Mouse (Mus musculus): Measurements from ENCODE around the gene Tmem150a. TPM values are rescaled to one million over a fixed set of nuclear protein-coding genes. Genes with fewer than 3 reads are reported as not detected.
A peak's percentile ranks its signal among the peaks of the same experiment; 100 is the strongest.

Gene Tmem150a
- polyA plus RNA-seq, 1 experiment from 2014 or later: 12.9 TPM

DNA sequence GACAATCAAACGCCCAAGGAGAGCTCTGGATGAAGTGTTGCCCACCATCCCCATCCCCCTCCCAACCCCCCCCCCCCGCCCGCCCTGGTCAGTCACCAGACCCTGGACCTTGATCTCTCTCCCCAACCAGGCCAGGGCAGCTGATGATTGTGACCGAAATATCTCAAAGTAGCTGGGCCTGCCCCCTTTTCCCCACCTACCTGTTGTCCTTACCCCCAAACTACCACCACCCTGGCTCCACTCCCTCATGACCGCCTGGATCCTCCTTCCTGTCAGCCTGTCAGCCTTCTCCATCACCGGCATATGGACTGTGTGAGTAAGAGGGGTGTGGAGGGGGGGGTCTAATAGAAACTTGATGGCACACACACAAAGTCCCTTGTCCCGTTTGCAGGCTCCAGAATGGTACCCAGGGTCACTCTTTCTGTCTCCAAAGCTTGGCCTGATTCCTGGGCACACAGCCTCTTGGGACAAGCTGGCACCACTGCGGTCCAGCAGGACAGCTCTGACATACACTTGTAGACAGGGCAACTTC is 820 bp downstream of the Tmem150a start:
- ATAC-seq (ENCODE audit: low FRiP score, low read depth): 0 out of 2 replicates have a peak, but pooled peaks have one; percentile 27
- Histone ChIP-seq H3K27ac (no peak overlapping the region), H3K4me2 (replicated peaks) (peak overlapping the region; percentile 93), H3K9ac (peak overlapping the region; percentile 67), H3K27me3 (replicated peaks) (no peaks in the 10 kb centered on the region), H3K4me3 (peak overlapping the region; percentile 59), H3K4me1 (peaks cover 23% of the 10 kb centered on the region), H3K36me3 (peaks cover 33% of the 10 kb centered on the region), H3K9me3 (no peaks in the 10 kb centered on the region)
- WGBS: 48% methylated on average over 6 of the region's 8 CpGs

DNA sequence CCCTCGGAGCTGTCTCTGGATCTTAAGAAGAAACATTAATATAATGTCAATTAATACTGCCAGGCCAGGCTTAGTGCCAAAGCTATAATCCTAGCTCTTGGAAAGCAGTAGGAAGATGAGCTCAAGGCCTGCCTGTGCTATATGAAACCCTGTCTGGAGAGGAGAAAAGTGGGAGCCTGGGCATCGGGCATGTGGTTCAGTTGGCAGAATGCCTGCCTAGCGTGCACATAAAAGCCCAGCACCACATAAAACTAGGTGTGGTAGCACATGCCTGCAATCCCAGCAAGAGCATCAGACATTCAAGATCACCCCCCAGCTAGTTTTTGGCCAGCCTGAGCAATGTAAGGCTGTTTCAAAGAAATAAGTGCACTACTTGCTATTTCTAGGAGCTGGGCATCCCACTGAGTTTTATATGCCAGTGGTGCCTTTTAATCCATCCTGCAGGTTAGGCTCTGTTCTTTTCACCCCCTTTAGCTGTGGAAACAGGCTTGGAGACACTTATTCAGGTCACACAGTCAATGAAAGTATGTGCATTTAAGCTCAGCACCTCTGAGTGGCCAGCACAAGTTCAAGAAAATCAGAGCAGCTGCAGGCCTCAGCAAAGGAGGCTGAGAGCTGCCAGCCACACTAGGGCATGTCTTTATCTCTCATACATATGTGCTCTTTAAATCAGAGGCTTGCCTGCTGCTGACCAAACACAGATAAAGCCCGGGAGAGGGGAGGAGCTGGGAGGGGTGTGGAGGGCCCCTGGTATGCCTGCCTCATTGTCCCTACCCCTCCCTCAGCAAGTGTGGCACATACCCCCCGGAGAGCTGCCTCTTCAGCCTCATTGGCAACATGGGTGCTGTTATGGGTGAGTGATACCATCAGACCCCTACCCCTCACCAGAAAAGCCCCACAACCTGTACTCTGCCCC is 2.2 kb downstream of the Tmem150a start:
- Histone ChIP-seq H3K27ac (no peak overlapping the region), H3K9ac (no peak overlapping the region), H3K36me3 (peaks cover 33% of the 10 kb centered on the region), H3K4me1 (peaks cover 31% of the 10 kb centered on the region), H3K27me3 (replicated peaks) (no peaks in the 10 kb centered on the region), H3K9me3 (no peaks in the 10 kb centered on the region), H3K4me2 (replicated peaks) (no peak overlapping the region), H3K4me3 (no peak overlapping the region)
- 88% methylated on average over 5 of the region's 5 CpGs for WGBS
- no peak for ATAC-seq (ENCODE audit: low FRiP score, low read depth)

- 92% methylated on average over 10 of the region's 10 CpGs for WGBS
- Histone ChIP-seq H3K36me3 (peaks cover 33% of the 10 kb centered on the region), H3K4me3 (no peak overlapping the region), H3K9me3 (no peaks in the 10 kb centered on the region), H3K4me1 (peaks cover 31% of the 10 kb centered on the region), H3K4me2 (replicated peaks) (no peak overlapping the region), H3K27me3 (replicated peaks) (no peaks in the 10 kb centered on the region), H3K9ac (no peak overlapping the region), H3K27ac (no peak overlapping the region)
- ATAC-seq (ENCODE audit: low FRiP score, low read depth): no peak
These were observed 3.0 kb downstream of the Tmem150a start for GRCm38 (mm10) chr6:72358086-72358764.

GRCm38 (mm10) chr6:72359343-72359742 is 4.1 kb downstream of the Tmem150a start:
- H3K4me1 ChIP-seq: peaks cover 31% of the 10 kb centered on the region
- no peak for ATAC-seq (ENCODE audit: low FRiP score, low read depth)
- WGBS: 81% methylated on average over 2 of the region's 2 CpGs

GRCm38 (mm10) chr6:72359891-72360598 is 4.8 kb downstream of the Tmem150a start:
- no peaks in the 10 kb centered on the region for H3K9me3 ChIP-seq
- ATAC-seq (ENCODE audit: low FRiP score, low read depth): no peak
- no peak overlapping the region for H3K4me3 ChIP-seq
- H3K4me1 ChIP-seq: peaks cover 26% of the 10 kb centered on the region
- peaks cover 33% of the 10 kb centered on the region for H3K36me3 ChIP-seq
- H3K4me2 ChIP-seq (replicated peaks): no peak overlapping the region; the same call in 1 of the 2 replicates
- no peaks in the 10 kb centered on the region for H3K27me3 ChIP-seq (replicated peaks)
- H3K27ac ChIP-seq: no peak overlapping the region
- H3K9ac ChIP-seq: no peak overlapping the region
- 85% methylated on average over 11 of the region's 11 CpGs for WGBS

More at GRCm38 (mm10) chr6:72359343-72359742, 4.1 kb downstream of the Tmem150a start:
- peaks cover 33% of the 10 kb centered on the region for H3K36me3 ChIP-seq
- no peak overlapping the region for H3K4me3 ChIP-seq
- no peaks in the 10 kb centered on the region for H3K9me3 ChIP-seq
- no peak overlapping the region for H3K27ac ChIP-seq
- no peaks in the 10 kb centered on the region for H3K27me3 ChIP-seq (replicated peaks)
- no peak overlapping the region for H3K9ac ChIP-seq
- no peak overlapping the region for H3K4me2 ChIP-seq (replicated peaks)

- Histone ChIP-seq H3K4me2 (replicated peaks) (no peak overlapping the region; the same call in 1 of the 2 replicates), H3K36me3 (peaks cover 33% of the 10 kb centered on the region), H3K27me3 (replicated peaks) (no peaks in the 10 kb centered on the region), H3K9ac (no peak overlapping the region), H3K27ac (no peak overlapping the region), H3K4me1 (peaks cover 20% of the 10 kb centered on the region), H3K9me3 (no peaks in the 10 kb centered on the region), H3K4me3 (no peak overlapping the region)
- 80% methylated on average over 7 of the region's 7 CpGs for WGBS
- no peak for ATAC-seq (ENCODE audit: low FRiP score, low read depth)
These were observed 5.3 kb downstream of the Tmem150a start for GRCm38 (mm10) chr6:72360599-72360935.

- H3K4me3 ChIP-seq: peak overlapping the region; percentile 62
- no peaks in the 10 kb centered on the region for H3K9me3 ChIP-seq
- ATAC-seq (ENCODE audit: low FRiP score, low read depth): no peak
- H3K4me2 ChIP-seq (replicated peaks): peak overlapping the region; percentile 87
- peaks cover 15% of the 10 kb centered on the region for H3K4me1 ChIP-seq
- H3K27me3 ChIP-seq (replicated peaks): no peaks in the 10 kb centered on the region
- 75% methylated on average over 5 of the region's 5 CpGs for WGBS
- H3K36me3 ChIP-seq: peaks cover 33% of the 10 kb centered on the region
- no peak overlapping the region for H3K27ac ChIP-seq
- H3K9ac ChIP-seq: no peak overlapping the region
These were observed 5.9 kb downstream of the Tmem150a start for GRCm38 (mm10) chr6:72361121-72361551.

DNA sequence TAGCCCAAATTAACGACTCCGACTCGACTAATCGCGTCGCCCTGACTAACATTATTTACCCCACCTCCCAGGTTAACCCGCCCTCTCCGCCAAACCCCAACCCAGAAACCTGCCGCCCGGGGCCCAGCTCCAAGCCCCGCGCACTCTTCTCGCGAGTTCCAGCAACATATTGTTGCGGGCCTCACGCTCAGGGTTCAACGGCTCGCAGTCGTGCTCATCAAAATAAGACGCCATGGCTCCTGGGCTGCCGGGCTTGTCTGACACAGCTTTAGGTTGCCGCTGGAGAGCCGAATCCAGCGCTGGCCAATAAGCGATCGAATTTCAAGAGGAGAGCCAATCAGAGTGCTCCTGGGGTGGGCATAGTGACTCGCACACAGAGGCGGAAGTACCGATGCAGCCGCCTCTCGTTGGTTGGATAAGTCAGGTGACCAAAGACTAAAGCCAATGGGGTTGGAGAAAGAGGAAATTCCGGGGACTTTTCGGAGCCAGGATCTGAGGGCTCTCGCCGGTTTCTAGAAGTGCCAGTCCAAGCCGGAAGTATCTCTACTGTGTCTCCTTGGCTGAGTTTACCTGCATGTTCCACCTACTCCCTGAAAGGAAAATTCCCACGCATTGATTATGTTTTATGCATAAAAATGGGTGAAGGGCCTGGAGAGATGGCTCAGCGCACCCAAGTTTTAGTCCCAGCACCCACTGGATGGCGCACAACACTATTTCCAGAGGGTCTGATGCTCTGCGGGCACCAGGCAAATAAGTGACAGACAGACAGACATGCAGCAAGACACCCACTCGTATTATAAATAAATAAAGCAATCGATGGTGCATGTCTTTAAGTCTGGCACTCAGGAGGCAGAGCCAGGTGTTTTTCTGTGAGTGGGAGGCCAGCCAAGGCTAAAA is 7.1 kb downstream of the Tmem150a start:
- H3K9ac ChIP-seq: peak overlapping the region; percentile 68
- H3K27me3 ChIP-seq (replicated peaks): no peaks in the 10 kb centered on the region
- H3K36me3 ChIP-seq: peaks cover 33% of the 10 kb centered on the region
- ATAC-seq (ENCODE audit: low FRiP score, low read depth): peak; percentile 99
- peak overlapping the region; percentile 87 for H3K4me2 ChIP-seq (replicated peaks)
- under 1% methylated on average over 42 of the region's 42 CpGs for WGBS
- H3K4me1 ChIP-seq: peaks cover 13% of the 10 kb centered on the region
- 0 out of 2 replicates have a peak overlapping the region, but pooled peaks have one; percentile 59 for H3K27ac ChIP-seq
- peak overlapping the region; percentile 62 for H3K4me3 ChIP-seq
- no peaks in the 10 kb centered on the region for H3K9me3 ChIP-seq

- H3K4me2 ChIP-seq (replicated peaks): no peak overlapping the region
- H3K4me3 ChIP-seq: no peak overlapping the region
- H3K9ac ChIP-seq: no peak overlapping the region
- no peak for ATAC-seq (ENCODE audit: low FRiP score, low read depth)
- H3K9me3 ChIP-seq: no peaks in the 10 kb centered on the region
- WGBS: 48% methylated on average over 7 of the region's 7 CpGs
- no peaks in the 10 kb centered on the region for H3K27me3 ChIP-seq (replicated peaks)
- no peak overlapping the region for H3K27ac ChIP-seq
- H3K36me3 ChIP-seq: peaks cover 17% of the 10 kb centered on the region
- peaks cover 13% of the 10 kb centered on the region for H3K4me1 ChIP-seq
These were observed 8.8 kb downstream of the Tmem150a start for GRCm38 (mm10) chr6:72364009-72364408.

- H3K4me1 ChIP-seq: peaks cover 13% of the 10 kb centered on the region
- no peak overlapping the region for H3K9ac ChIP-seq
- peaks cover 8% of the 10 kb centered on the region for H3K36me3 ChIP-seq
- no peak overlapping the region for H3K4me2 ChIP-seq (replicated peaks)
- no peak overlapping the region for H3K27ac ChIP-seq
- H3K4me3 ChIP-seq: no peak overlapping the region
- H3K27me3 ChIP-seq (replicated peaks): no peaks in the 10 kb centered on the region
- 74% methylated on average over 6 of the region's 6 CpGs for WGBS
- H3K9me3 ChIP-seq: no peaks in the 10 kb centered on the region
- no peak for ATAC-seq (ENCODE audit: low FRiP score, low read depth)
These were observed 9.7 kb downstream of the Tmem150a start for GRCm38 (mm10) chr6:72364985-72365384.

- no peaks in the 10 kb centered on the region for H3K9me3 ChIP-seq
- H3K4me1 ChIP-seq: peaks cover 5% of the 10 kb centered on the region
- no peak overlapping the region for H3K4me3 ChIP-seq
- no peaks in the 10 kb centered on the region for H3K36me3 ChIP-seq
- ATAC-seq (ENCODE audit: low FRiP score, low read depth): no peak
- WGBS: 66% methylated on average over 3 of the region's 3 CpGs
- no peak overlapping the region for H3K9ac ChIP-seq
- H3K4me2 ChIP-seq (replicated peaks): no peak overlapping the region
- H3K27ac ChIP-seq: no peak overlapping the region
- no peaks in the 10 kb centered on the region for H3K27me3 ChIP-seq (replicated peaks)
These were observed 11.1 kb downstream of the Tmem150a start for GRCm38 (mm10) chr6:72366304-72366703.

Measured in neural tube, embryonic 12.5 days (tissue).